Mouse (Mus musculus): ENCODE measurements around the gene Ano9.
A peak's percentile ranks its signal among the peaks of the same experiment; 100 is the strongest.

The Ano9 gene

DNA sequence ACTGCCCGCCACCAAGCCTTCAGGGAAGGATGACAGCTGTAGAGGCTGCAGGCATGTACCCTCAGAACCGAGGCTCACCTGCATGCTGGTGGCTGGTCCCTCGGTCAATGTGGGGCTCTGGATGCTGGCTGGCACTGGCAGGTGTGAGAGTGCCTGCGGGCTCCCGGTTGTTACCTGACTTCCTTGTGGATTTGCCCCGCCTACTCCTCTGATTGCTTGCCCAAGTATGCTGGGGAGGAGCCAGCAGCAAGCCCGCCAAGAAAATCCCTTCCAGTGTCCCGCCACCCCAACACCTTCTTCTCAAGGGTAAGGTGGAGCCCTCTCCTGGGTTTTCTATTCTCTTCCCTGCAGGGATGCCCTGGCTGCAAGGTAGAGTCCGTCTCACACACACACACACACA lies at the start of gene Ano9:
Ano9 (minus strand) TSS at position 171 of the 400 bp plus-strand sequence.
- peak; percentile 27 for DNase-seq (ENCODE audit: low spot score)

DNA sequence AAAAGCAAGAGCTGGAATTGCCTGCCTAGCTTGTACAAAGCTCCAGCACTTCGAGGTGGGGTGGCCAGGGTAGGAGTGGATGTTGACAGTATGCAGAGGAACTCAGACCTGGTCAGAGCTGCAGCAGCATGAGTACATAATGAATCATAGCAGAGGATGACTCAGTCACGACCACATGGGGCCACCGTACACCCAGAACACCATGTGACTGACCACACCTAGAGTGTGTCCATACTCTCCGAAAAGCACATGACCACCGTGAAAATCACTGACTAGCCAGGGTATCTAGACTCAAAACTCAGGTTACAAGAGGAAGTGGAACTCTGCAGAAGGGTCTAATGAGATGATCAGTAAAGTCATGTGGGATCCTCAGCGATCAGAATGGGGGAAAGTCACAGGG lies 47.2 kb upstream of the Ano9 start:
- DNase-seq (ENCODE audit: low spot score) = peak; percentile 46

DNA sequence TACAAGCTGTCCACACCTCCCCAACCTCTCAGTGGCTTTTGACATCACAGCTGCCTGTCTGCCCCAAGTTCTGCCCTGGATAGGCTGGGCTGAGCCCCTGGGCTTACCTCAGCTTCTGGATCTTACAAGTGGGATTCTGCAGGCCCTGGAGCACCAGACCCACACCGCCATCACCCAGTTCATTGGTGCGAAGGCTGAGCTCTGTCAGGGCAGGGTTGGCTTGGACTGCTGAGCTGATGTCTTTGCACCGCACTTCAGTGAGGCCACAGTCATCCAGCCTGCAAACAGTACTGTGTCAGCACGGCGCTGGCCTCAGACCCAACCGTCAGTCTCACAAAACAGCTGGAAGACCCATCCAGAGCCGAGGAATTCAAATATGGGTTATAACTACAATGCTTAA lies 46.8 kb upstream of the Ano9 start:
- no peak for DNase-seq (ENCODE audit: low spot score)

DNA sequence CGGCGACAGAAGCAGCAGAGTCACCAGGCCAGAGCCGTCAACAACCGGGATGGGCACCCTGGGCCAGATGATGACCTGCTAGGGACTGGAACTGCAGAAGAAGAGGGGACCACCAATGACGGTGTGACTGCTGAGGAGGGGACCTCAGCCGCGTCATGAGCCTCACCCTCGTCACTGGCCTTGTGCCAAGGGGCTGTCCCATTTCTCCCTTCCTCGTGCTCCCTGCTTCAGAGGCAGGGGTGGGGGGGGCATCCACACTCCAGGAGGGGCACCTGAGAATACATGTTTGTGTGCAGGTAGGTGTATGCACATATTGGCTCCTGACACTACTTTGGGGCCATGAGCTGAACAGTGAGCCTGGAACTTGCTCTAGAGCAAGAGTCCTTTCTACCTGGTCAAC lies 37.8 kb upstream of the Ano9 start:
- no peak for DNase-seq (ENCODE audit: low spot score)

DNA sequence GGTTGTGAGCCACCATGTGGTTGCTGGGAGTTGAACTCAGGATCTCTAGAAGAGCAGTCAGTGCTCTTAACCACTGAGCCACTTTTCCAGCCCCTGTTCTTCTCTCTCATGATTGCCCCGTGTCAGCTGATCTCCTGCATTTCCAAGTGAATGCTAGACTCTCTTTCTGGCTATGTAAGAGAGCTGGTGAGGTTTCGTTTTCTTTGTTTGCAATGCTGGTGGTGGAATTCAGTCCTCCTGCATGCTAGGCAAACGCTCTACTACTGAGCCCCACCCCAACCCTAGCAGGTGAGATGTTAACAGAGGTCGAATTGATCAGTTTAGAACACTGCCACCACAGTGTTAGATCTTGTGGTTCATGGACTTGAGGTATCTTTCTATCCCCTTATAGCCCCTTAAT lies 31.0 kb upstream of the Ano9 start:
- DNase-seq (ENCODE audit: low spot score) = no peak

DNA sequence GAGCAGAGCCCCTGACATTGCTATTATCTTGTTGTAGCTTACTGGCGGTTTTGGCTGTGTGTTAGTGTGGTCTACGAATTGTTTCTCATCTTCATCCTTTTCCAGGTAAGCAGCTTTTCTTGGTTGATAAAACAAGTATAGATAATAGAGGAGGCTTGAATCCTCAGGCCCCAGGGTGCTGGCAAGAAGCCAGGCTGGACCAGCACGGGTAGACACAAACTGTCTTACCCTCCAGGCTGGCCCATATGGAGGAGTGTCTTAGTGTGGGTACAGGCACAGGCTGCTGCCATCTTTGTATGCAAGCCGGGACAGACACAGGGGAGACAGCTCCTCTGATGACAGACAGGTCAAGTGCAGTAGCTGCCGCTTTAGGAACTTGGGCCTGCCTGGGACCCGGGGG lies 29.4 kb upstream of the Ano9 start:
- DNase-seq (ENCODE audit: low spot score) = no peak

DNA sequence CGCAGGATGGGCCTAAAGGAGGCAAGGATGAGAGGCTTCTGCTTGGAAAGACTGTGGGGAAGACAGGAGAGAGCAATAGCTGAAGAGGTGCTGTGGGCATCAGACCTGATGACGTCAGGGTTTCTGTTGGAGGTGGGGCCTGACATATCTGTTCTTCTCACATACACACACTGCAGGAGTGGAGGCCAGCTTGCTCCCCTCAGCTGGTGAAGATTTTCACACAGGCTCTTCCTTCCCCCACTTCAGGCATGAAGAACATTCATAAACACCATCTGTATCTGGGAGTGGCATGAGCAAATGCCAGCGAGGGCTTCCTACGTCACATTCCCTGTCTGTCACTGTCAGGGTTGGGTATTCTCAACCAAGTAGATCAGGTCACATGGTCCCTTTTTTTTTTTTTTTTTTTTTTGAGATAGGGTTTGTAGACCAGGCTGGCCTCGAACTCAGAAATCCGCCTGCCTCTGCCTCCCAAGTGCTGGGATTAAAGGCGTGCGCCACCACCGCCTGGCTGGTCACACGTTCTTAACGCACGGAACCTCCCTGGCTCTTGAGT lies 28.5 kb upstream of the Ano9 start:
- DNase-seq (ENCODE audit: low spot score) = no peak

DNA sequence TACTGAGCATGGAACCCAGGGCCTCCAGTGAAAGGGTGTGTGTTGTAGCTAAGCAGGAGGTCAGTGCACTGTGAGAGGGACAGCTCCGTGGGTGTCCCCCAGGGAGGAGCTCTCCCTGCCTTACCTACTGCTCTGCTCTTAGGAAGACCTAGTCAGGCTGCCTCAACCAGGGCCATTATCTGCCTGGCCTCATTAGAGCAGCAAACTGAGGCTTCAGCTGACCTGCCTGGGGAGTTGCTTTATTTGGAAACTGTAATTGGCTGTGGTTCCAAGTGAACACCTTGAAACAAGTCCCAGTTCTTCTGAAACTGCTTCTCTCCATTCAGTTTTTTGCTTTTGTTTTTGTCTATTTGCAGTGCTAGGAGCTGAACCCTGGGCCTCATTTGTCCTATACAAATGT lies 27.8 kb upstream of the Ano9 start:
- no peak for DNase-seq (ENCODE audit: low spot score)

DNA sequence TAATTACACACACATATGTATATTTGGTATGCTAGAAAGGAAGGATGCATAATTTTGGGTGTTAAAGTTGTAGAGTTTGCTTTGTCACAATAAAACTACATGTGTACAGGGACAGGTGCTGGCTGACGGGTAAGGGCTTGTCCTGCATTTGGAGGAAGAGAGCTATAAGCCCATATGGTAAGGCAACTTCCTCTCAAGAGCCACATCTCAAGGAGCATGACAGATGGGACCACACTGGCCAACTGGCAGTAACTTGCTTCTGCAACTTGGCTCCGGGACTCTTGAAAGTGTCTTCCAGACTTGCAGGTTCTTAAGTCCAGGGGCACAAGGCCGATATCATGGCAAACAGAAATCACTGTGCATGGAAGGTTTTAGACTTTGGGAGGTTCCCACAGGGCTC lies 27.0 kb upstream of the Ano9 start:
- DNase-seq (ENCODE audit: low spot score) = no peak

DNA sequence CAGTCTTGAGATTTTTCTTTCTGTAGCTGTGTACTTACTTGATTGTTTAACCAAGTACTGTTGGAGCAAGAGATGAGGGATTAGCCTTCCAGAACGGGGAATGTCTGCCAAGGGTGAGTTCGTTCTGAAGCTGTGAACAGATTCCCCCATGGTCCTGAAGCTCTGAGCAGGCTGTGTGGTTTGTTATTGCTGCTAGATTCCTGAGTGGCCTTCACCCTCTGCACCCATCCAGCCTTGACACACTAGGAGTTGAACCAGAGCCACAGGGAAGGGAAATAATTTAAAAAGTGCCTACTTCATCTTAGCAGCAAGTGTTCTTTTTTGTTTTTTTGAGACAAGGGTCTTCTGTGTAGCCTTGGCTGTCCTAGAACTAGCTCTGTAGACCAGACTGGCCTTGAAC lies 26.3 kb upstream of the Ano9 start:
- DNase-seq (ENCODE audit: low spot score) = no peak

DNA sequence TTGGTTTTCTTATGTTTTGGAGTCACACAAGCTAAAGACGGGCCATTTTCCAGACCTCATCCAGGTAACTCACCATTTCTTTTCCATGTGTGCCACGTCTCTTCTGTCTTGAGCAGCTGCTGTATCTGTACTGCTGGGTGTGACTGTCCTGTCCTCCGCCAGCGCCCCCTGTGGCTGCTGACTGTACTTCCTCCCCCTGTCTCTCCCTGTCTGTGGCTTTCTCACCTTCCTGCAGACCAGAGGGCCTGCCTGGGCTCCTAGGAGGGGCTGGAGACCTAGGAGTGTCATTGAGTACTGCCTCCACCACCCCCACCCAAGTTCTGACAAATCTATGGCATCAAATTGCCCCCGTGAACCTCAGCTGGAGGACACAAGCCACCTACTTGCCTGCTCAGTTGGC lies 25.5 kb upstream of the Ano9 start:
- DNase-seq (ENCODE audit: low spot score) = no peak

DNA sequence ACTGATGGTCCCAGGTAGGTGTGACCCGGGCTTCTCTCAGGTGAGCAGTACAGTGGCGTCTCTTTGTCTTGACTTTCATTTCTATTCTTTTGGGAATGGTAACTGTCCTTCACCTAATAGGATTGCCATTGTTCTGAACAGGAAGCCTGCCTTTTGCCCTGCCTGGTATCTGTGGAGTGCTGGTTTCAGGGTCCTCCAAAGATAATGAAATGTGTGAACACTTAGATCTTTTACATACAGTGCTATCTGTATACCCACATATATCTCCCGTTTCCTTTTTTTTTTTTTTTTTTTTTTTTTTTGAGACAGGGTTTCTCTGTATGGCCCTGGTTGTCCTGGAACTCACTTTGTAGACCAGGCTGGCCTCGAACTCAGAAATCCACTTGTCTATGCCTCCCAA lies 23.7 kb upstream of the Ano9 start:
- DNase-seq (ENCODE audit: low spot score) = no peak

DNA sequence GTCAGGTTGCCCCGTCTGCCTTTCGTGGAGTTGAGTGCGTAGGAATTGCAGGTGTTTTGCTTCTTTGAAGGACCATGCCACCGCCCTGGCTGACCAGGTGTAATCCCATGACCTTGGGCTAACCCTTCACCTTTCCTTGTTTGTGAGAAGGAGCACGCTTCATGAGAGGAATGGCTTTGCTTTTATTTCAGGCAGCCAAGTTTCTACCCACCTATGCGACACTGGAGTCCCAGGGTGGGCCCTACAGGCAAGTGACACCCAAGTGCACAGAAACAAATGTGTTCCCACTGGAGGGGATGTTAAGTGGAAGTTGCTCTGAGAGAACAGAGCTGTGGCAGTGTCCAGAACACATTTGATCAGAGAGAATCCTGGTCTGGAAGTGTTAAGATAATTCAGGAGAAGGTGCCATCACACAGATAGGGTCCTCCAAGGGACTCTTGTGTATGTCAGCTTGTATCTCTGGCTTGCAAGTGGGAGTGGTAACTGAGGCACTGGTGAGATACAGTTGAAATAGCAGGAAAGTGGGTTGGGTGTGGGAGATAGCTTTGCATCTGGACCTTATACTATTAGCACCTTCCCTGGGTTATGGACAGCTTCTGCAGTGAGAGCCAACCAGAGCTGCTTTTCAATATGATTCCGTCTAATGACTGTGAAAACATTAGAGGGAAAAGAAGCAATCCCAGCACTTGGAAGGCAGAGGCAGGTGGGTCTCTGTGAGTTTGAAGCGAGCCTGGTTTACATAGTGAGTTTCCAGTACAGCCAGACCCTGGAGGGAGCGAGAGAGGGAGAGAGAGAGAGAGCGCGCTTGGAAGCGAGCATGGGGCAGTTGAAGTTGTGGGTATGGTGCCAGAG lies 14.5 kb upstream of the Ano9 start:
- DNase-seq (ENCODE audit: low spot score) = no peak

DNA sequence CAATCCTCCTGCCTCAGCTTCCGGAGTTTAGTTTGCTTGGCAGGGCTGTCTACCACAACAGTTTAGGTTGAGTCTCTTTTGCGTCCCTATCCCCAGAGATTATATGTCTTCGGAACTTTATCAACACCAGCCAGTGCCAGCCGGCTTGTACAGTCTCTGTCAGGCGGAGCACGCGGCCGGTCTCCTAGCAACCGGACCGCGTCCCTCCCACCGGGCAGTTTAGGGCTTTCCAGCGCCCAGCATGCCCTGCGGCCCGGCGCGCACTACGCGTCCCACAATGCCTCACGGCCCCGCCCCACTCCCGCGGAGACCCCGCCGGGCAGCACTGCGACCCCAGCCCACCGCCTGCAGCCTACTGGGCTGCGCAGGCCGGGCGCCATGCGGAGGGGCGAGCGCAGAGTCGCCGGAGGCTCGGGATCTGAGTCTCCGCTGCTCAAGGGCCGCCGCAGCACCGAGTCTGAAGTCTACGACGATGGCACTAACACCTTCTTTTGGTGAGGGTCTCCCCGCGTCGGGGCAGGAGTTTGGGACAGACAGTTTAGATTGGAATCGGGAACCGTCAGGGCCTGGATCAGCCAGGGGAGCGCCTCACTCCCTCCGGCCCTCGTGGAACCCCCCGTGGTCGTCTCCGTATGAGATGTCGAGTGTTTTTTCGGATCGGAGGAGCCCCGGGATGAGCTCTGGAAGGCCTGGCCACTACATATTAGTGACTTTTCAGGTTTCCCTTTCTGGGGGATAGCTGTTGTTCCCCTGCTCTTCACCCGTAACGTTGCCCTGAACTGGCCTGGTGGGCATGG lies 13.6 kb upstream of the Ano9 start:
- peak; percentile 81 for DNase-seq (ENCODE audit: low spot score)

DNA sequence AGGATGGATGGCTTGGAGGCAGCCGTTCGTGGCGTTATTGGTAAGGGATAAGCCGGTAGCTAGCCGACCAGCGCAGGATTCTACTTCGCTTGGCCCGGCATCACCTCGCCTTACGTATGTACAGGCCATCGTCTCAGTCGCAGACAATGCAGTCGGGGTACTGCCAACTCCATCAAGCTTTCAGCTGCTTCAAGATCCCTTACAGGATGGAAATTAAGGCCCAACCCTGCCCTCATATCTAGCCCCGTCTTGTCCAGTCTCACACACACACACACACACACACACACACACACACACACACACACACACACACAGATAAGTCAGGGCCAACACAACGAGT lies 5.9 kb upstream of the Ano9 start:
- no peak for DNase-seq (ENCODE audit: low spot score)

DNA sequence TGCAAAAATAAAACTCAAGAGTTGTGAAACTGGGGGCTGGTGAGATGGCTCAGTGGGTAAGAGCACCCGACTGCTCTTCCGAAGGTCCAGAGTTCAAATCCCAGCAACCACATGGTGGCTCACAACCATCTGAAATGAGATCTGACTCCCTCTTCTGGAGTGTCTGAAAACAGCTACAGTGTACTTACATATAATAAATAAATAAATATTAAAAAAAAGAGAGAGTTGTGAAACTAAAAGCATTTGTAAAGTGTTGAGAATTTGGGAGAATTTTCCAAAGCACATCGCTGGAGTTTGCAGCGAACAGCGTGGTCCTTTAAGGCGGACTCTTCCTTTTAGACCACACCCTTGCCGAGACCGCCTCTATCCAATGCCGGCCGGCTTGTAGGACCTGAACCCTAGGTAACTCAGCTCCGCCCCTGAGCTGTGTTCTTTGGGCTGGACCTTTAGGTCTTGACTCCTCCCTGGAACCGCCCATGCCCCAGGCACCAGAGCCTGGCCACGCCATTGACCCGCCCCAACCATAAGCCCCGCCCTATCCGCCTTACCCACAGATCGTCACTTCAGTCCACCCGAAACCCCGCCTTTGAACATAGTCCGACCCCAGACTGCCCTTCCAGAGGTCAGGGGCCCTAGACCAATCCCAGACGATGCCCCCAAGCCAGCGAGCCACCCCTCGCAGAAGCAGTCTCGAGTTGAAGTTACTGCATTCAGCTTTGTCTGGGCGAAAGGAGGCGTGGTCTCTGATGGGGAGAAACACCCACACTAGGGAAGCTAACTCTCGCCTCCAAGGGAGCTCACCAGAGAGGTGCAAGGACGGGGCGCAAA lies 5.3 kb upstream of the Ano9 start:
- DNase-seq (ENCODE audit: low spot score) = peak; percentile 90

DNA sequence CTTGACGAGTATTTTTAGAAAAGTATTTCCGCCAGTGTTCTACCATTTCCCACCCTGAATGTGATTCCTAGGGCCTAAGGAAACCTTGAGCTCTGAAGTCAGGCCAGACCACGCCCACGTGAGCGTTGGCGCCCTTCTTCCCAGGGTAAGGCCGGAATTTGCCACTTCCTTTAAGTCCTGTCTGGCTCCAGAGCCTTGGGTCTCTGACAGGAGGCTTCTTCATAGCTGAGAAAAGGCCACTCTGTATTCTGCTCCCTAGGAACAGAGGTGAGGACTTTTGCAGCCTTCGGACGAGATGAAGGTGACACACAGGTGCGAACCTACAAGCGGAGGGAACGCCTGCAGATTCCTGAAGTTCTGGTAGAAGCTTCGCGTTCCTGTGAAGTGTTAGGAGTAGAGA lies 4.6 kb upstream of the Ano9 start, which contains the start of gene Ptdss2:
Ptdss2 (plus strand) TSS at position 138 of the 400 bp plus-strand sequence.
- no peak for DNase-seq (ENCODE audit: low spot score)

DNA sequence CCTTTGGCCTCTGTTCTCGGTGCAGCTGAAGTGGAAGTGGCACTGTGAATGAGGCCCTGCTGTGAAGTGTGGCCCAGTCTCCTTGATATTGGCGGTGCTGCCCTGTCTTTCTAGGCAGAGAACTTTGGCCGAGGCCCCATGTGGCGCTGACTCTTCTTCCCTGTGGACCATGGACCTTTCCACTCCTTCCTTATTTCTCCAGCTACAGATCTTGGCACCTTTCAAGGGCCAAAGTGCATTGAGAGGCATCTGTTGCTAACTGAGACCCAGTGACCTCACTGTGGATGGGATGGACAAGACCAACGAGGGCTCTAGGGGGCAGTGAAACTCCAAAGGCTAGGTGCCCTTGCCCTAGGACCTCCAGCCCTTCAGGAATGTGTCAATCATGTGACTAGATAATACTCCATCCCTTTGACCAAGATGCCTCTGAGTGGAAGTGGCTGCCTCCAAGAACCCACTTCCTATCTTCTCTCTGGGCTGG lies 3.5 kb upstream of the Ano9 start:
- no peak for DNase-seq (ENCODE audit: low spot score)

DNA sequence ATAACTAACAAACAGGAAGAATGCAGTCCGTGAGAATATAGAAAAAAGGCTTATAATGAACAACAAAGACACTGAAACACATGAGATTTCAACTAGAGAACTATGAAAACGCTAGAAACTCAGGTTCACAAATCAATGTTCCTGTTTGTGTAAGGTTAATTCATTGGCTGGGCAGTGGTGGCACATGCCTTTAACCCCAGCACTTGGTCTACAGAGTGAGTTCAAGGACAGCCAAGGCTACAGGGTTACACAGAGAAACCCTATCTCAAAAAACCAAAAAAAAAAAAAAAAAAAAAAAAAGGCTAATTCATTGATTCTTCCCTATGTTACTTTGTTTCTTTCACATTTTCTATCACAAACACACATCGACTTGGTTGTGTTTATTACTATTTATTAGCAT lies 3.0 kb upstream of the Ano9 start:
- no peak for DNase-seq (ENCODE audit: low spot score)

DNA sequence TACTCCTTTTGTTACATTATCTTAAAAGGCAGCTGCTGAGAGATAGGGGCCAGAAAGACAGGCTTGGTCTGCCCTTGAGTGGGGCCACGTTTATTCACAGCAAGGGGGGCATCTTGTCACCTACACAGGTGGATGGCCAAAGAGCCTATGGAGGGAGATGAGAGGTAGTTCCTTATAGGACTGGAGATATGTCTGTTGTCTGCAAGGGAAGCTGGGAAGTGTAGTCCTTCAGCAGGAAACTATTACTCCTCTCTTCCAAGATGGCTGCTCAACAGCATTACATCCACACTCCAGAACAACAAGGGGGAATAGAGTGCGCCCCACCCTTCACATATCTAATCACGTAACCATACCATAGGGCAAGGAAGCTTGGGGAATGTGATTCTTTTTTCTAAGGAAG lies 1.9 kb upstream of the Ano9 start:
- DNase-seq (ENCODE audit: low spot score) = no peak

DNA sequence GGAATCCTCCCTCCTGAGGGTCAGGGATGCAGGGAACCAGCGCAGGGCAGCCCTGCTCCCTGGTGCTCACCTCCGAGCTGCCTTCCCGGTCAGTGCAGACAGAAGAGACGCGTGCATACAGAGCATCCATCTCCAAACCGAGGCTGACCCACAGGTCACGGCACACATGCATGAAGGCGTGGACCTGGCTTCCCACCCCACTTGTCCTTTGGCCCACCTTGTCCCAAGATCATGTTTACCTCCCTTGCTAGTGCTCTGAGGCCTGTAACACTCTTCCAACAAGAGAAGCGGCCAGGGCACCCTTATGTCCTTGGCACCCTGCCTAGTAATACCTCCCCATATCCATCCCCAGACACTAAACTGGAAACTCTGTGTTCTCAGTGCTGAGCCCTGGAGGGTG lies 1.7 kb downstream of the Ano9 start:
- no peak for DNase-seq (ENCODE audit: low spot score)

DNA sequence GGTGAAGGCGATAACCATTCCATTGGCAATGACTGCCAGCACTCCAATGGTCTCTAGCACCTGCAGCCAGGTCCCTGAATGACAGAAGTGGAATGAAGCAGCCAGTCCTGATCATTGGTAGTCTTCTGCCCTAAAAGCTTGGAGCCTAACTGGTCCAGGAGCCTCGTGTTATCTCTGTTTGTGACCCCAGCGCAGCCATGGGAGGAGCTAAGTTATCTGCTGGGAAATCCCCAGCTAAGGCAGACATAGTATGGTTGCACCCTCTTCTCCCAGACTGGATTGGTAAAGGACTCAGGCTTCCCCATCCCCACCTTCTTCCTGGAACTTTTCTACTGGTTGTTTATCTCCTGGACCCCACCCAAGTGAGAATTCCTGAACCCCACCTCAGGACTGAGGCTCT lies 14.4 kb downstream of the Ano9 start:
- DNase-seq (ENCODE audit: low spot score) = no peak
